Mouse (Mus musculus): ENCODE data around the gene Gm3625.
"Not testable (repeated sequence)": the region's sequence is repeated elsewhere in the genome, so short reads cannot be mapped to it uniquely, and the experiment has no call there.

The Gm3625 gene

GRCm38 (mm10) chr12:4553704-4554103, 39.0 kb downstream of the Gm3625 start:
- not testable (repeated sequence) for DNase-seq

- DNase-seq = peak; percentile 80 to 83
Observed at GRCm38 (mm10) chr12:4548053-4549013, 44.4 kb downstream of the Gm3625 start.

- DNase-seq = no peak
Observed at GRCm38 (mm10) chr12:4547557-4547956, 45.2 kb downstream of the Gm3625 start.

- DNase-seq = no peak
Observed at GRCm38 (mm10) chr12:4546491-4546890, 46.2 kb downstream of the Gm3625 start.

GRCm38 (mm10) chr12:4545425-4545824, 47.3 kb downstream of the Gm3625 start:
- DNase-seq = no peak

- DNase-seq = no peak
Observed at GRCm38 (mm10) chr12:4544400-4544919, 48.3 kb downstream of the Gm3625 start.

Data from B cell, adult 2 months (primary cell).